Mouse (Mus musculus) heart, postnatal 10 days (tissue): Measurements from ENCODE around the gene Mrpl27. TPM values are rescaled to one million over a fixed set of nuclear protein-coding genes. Genes with fewer than 3 reads are reported as not detected.
"Not testable (repeated sequence)": the region's sequence is repeated elsewhere in the genome, so short reads cannot be mapped to it uniquely, and the experiment has no call there.

Experiments
- DNase-seq, 2 experiments: peaks; one replicate each; pipeline ENCODE4 v3.0.0; 2021
- intact Hi-C: fragments of 180-260 bp; cut with DNase I; formaldehyde crosslinking; loops from one replicate; pipeline ENCODE4 v1.15.1; 2025
- total RNA-seq, 2 experiments: library from RNA; stranded (reverse); gene quantifications; 2 replicates each; pipeline ENCODE4 v1.2.3; 2021

Mrpl27 gene
- total RNA-seq, 2 experiments from 2014 or later, result 76.6 to 77.1 TPM

GRCm38 (mm10) chr11:94665281-94665680, 11.7 kb downstream of the Mrpl27 start:
- intact Hi-C loops, result no loop called here
- no peak for DNase-seq

- DNase-seq, result no peak
- intact Hi-C loops, result no loop called here
Observed at GRCm38 (mm10) chr11:94674984-94675383, 21.4 kb downstream of the Mrpl27 start.

- DNase-seq, result no peak
- intact Hi-C loops, result no loop called here
Observed at GRCm38 (mm10) chr11:94675446-94675845, 21.9 kb downstream of the Mrpl27 start.

- DNase-seq, result no peak
- intact Hi-C loops, result no loop called here
Observed at GRCm38 (mm10) chr11:94676308-94676707, 22.7 kb downstream of the Mrpl27 start.

GRCm38 (mm10) chr11:94676754-94677606, 23.4 kb downstream of the Mrpl27 start, which contains the start of gene Xylt2:
TSS of gene Xylt2 (minus strand) at chr11:94677515.
- intact Hi-C loops, result no loop called here
- peak; percentile 94 to 95 for DNase-seq

GRCm38 (mm10) chr11:94677607-94678145, 24.1 kb downstream of the Mrpl27 start:
- intact Hi-C loops, result no loop called here

GRCm38 (mm10) chr11:94680639-94681038, 27.1 kb downstream of the Mrpl27 start:
- intact Hi-C loops, result no loop called here
- no peak for DNase-seq

More at GRCm38 (mm10) chr11:94677607-94678145, 24.1 kb downstream of the Mrpl27 start:
- DNase-seq, result no peak

- DNase-seq, result no peak
- intact Hi-C loops, result loop anchor here (2.0 kb wide), 1 partner anchor 31 kb away; no protein-coding TSS in a partner anchor
Observed at GRCm38 (mm10) chr11:94681640-94682039, 28.1 kb downstream of the Mrpl27 start.

- intact Hi-C loops, result loop anchor here (2.0 kb wide), 1 partner anchor 30 kb away; no protein-coding TSS in a partner anchor
- no peak for DNase-seq
Observed at GRCm38 (mm10) chr11:94682427-94682826, 28.9 kb downstream of the Mrpl27 start.

GRCm38 (mm10) chr11:94687178-94687577, 33.6 kb downstream of the Mrpl27 start:
- intact Hi-C loops, result no loop called here
- DNase-seq, result no peak

- DNase-seq, intact Hi-C loops: not testable (repeated sequence)
Observed at GRCm38 (mm10) chr11:94692502-94692901, 38.9 kb downstream of the Mrpl27 start.

- intact Hi-C loops, result no loop called here
- no peak for DNase-seq
Observed at GRCm38 (mm10) chr11:94695508-94695907, 41.9 kb downstream of the Mrpl27 start.

- intact Hi-C loops, result no loop called here
- no peak for DNase-seq
Observed at GRCm38 (mm10) chr11:94697140-94697539, 43.6 kb downstream of the Mrpl27 start.

GRCm38 (mm10) chr11:94697703-94698464, 44.3 kb downstream of the Mrpl27 start:
- intact Hi-C loops, result no loop called here
- no peak for DNase-seq

GRCm38 (mm10) chr11:94699399-94699798, 45.8 kb downstream of the Mrpl27 start:
- intact Hi-C loops, result no loop called here
- no peak for DNase-seq

- no peak for DNase-seq
- intact Hi-C loops, result no loop called here
Observed at GRCm38 (mm10) chr11:94701401-94702215, 48.0 kb downstream of the Mrpl27 start.

GRCm38 (mm10) chr11:94702216-94702610, 48.6 kb downstream of the Mrpl27 start:
- no peak for DNase-seq
- intact Hi-C loops, result no loop called here

- intact Hi-C loops, result no loop called here
Observed at GRCm38 (mm10) chr11:94704020-94704419, 50.5 kb downstream of the Mrpl27 start.

GRCm38 (mm10) chr11:94704472-94704871, 50.9 kb downstream of the Mrpl27 start, which contains the start of gene Gm11541:
TSS of gene Gm11541 (minus strand) at chr11:94704499.
- DNase-seq, result no peak
- intact Hi-C loops, result no loop called here

More at GRCm38 (mm10) chr11:94704020-94704419, 50.5 kb downstream of the Mrpl27 start:
- no peak for DNase-seq
